Mouse (Mus musculus) c-Kit-positive CD71-positive TER-119-positive erythroid progenitor cells, embryonic 14.5 days (primary cell): ENCODE measurements around the gene Btbd35f21.
"Not testable (repeated sequence)": the region's sequence is repeated elsewhere in the genome, so short reads cannot be mapped to it uniquely, and the experiment has no call there.

Experiments
- DNase-seq: peaks from one replicate; pipeline ENCODE4 v3.0.0-alpha.2; 2013; ENCODE audit warnings: low spot score

Btbd35f21 gene

DNA sequence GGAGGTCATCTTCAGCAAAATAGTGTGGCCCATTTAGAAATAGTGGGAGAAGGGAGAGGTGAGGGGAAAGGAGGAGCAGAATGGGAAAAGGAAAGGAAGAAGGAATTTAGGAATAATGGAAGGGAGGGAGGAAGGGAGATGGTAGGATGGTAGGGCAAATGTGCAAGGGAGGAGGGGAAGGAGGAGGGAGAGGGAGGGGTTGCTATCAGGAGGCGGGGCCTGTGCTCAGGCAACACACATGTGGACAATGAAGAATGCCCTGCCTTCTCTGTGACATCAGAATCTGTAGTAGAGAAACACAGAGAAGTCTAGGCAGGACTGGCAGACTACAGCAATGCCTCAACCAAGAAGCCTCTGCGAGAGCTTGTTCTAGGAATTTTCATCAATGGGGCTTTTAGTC, at the start of gene Btbd35f21:
Gene Btbd35f21 (plus strand): TSS at position 301 of the 400 bp plus-strand sequence.
- DNase-seq = not testable (repeated sequence)
